Mouse (Mus musculus) thymus, postnatal 14 days (tissue): Measurements from ENCODE around the gene Rundc3a.
A peak's percentile ranks its signal among the peaks of the same experiment; 100 is the strongest.

Experiments used
- DNase-seq: peaks from one replicate; pipeline ENCODE4 v3.0.0; 2021

The Rundc3a gene

GRCm38 (mm10) chr11:102435754-102436470 is 42.7 kb downstream of the Rundc3a start:
- DNase-seq, result no peak

GRCm38 (mm10) chr11:102436471-102436790 is 43.2 kb downstream of the Rundc3a start:
- no peak for DNase-seq

GRCm38 (mm10) chr11:102437120-102438061 is 44.2 kb downstream of the Rundc3a start:
- DNase-seq, result no peak

- DNase-seq, result peak; percentile 78
These were observed 45.2 kb downstream of the Rundc3a start for GRCm38 (mm10) chr11:102438212-102439092.

- DNase-seq, result no peak
These were observed 46.2 kb downstream of the Rundc3a start for GRCm38 (mm10) chr11:102439093-102440082.

GRCm38 (mm10) chr11:102440255-102440654 is 47.1 kb downstream of the Rundc3a start:
- no peak for DNase-seq

GRCm38 (mm10) chr11:102441434-102441833 is 48.2 kb downstream of the Rundc3a start:
- DNase-seq, result no peak

GRCm38 (mm10) chr11:102442089-102442488 is 48.9 kb downstream of the Rundc3a start:
- no peak for DNase-seq

- DNase-seq, result no peak
These were observed 50.5 kb downstream of the Rundc3a start for GRCm38 (mm10) chr11:102443740-102444139.

- no peak for DNase-seq
These were observed 51.1 kb downstream of the Rundc3a start for GRCm38 (mm10) chr11:102444321-102444720.

GRCm38 (mm10) chr11:102444781-102445180 is 51.6 kb downstream of the Rundc3a start:
- DNase-seq, result no peak

GRCm38 (mm10) chr11:102445264-102445890 is 52.2 kb downstream of the Rundc3a start:
- no peak for DNase-seq

- no peak for DNase-seq
These were observed 52.7 kb downstream of the Rundc3a start for GRCm38 (mm10) chr11:102445891-102446361.

GRCm38 (mm10) chr11:102446581-102447461 is 53.6 kb downstream of the Rundc3a start:
- DNase-seq, result peak; percentile 23

GRCm38 (mm10) chr11:102447497-102447896 is 54.3 kb downstream of the Rundc3a start, which contains the start of gene Fam171a2:
TSS of gene Fam171a2 (minus strand) at chr11:102447682.
- DNase-seq, result peak; percentile 84

- DNase-seq, result no peak
These were observed 55.1 kb downstream of the Rundc3a start for GRCm38 (mm10) chr11:102448327-102448726.

GRCm38 (mm10) chr11:102449043-102450008 is 56.1 kb downstream of the Rundc3a start:
- DNase-seq, result no peak
